Mouse (Mus musculus): ENCODE measurements around the gene Ctnna3. TPM values are rescaled to one million over a fixed set of nuclear protein-coding genes. Genes with fewer than 3 reads are reported as not detected.
A peak's percentile ranks its signal among the peaks of the same experiment; 100 is the strongest.

Gene Ctnna3
- polyA plus RNA-seq, 1 experiment from 2014 or later: 0.55 TPM

GRCm38 (mm10) chr10:64118833-64119232 lies 688.9 kb downstream of the Ctnna3 start:
- no peaks in the 10 kb centered on the region for H3K36me3 ChIP-seq (ENCODE audit: control insufficient read depth, insufficient read depth, low read length)
- H3K4me2 ChIP-seq (replicated peaks; ENCODE audit: low read depth, low read length): no peak overlapping the region
- no peaks in the 10 kb centered on the region for H3K9me3 ChIP-seq (ENCODE audit: control insufficient read depth, low read length)
- H3K4me3 ChIP-seq (ENCODE audit: low read length): no peak overlapping the region
- H3K27me3 ChIP-seq (ENCODE audit: control insufficient read depth, insufficient read depth, low read length): no peaks in the 10 kb centered on the region
- H3K27ac ChIP-seq (ENCODE audit: low read depth, low read length): no peak overlapping the region
- H3K9ac ChIP-seq (ENCODE audit: low read depth, low read length): no peak overlapping the region
- H3K4me1 ChIP-seq (ENCODE audit: control insufficient read depth, insufficient read depth, low read length): no peaks in the 10 kb centered on the region
- ATAC-seq (ENCODE audit: low FRiP score, low TSS enrichment): no peak
- WGBS: 89% methylated on average over 3 of the region's 3 CpGs

GRCm38 (mm10) chr10:64130397-64131150 lies 700.7 kb downstream of the Ctnna3 start:
- H3K4me1 ChIP-seq (ENCODE audit: control insufficient read depth, insufficient read depth, low read length): no peaks in the 10 kb centered on the region
- H3K9me3 ChIP-seq (ENCODE audit: control insufficient read depth, low read length): no peaks in the 10 kb centered on the region
- H3K27ac ChIP-seq (ENCODE audit: low read depth, low read length): no peak overlapping the region
- WGBS: 70% methylated on average over 15 of the region's 15 CpGs
- no peaks in the 10 kb centered on the region for H3K27me3 ChIP-seq (ENCODE audit: control insufficient read depth, insufficient read depth, low read length)
- ATAC-seq (ENCODE audit: low FRiP score, low TSS enrichment): peak; percentile 71
- no peak overlapping the region for H3K4me2 ChIP-seq (replicated peaks; ENCODE audit: low read depth, low read length)
- no peaks in the 10 kb centered on the region for H3K36me3 ChIP-seq (ENCODE audit: control insufficient read depth, insufficient read depth, low read length)
- H3K4me3 ChIP-seq (ENCODE audit: low read length): no peak overlapping the region
- no peak overlapping the region for H3K9ac ChIP-seq (ENCODE audit: low read depth, low read length)

- no peak overlapping the region for H3K4me3 ChIP-seq (ENCODE audit: low read length)
- no peak overlapping the region for H3K27ac ChIP-seq (ENCODE audit: low read depth, low read length)
- no peak overlapping the region for H3K4me2 ChIP-seq (replicated peaks; ENCODE audit: low read depth, low read length)
- no peaks in the 10 kb centered on the region for H3K4me1 ChIP-seq (ENCODE audit: control insufficient read depth, insufficient read depth, low read length)
- H3K9me3 ChIP-seq (ENCODE audit: control insufficient read depth, low read length): no peaks in the 10 kb centered on the region
- 77% methylated on average over 3 of the region's 3 CpGs for WGBS
- no peaks in the 10 kb centered on the region for H3K27me3 ChIP-seq (ENCODE audit: control insufficient read depth, insufficient read depth, low read length)
- no peak for ATAC-seq (ENCODE audit: low FRiP score, low TSS enrichment)
- H3K9ac ChIP-seq (ENCODE audit: low read depth, low read length): no peak overlapping the region
- H3K36me3 ChIP-seq (ENCODE audit: control insufficient read depth, insufficient read depth, low read length): no peaks in the 10 kb centered on the region
Measured at GRCm38 (mm10) chr10:64133461-64133860, 703.6 kb downstream of the Ctnna3 start.

- no peaks in the 10 kb centered on the region for H3K27me3 ChIP-seq (ENCODE audit: control insufficient read depth, insufficient read depth, low read length)
- 37% methylated on average over 7 of the region's 7 CpGs for WGBS
- H3K4me2 ChIP-seq (replicated peaks; ENCODE audit: low read depth, low read length): no peak overlapping the region
- H3K4me1 ChIP-seq (ENCODE audit: control insufficient read depth, insufficient read depth, low read length): no peaks in the 10 kb centered on the region
- no peak for ATAC-seq (ENCODE audit: low FRiP score, low TSS enrichment)
- no peaks in the 10 kb centered on the region for H3K36me3 ChIP-seq (ENCODE audit: control insufficient read depth, insufficient read depth, low read length)
- H3K9ac ChIP-seq (ENCODE audit: low read depth, low read length): no peak overlapping the region
- H3K27ac ChIP-seq (ENCODE audit: low read depth, low read length): no peak overlapping the region
- no peaks in the 10 kb centered on the region for H3K9me3 ChIP-seq (ENCODE audit: control insufficient read depth, low read length)
- H3K4me3 ChIP-seq (ENCODE audit: low read length): no peak overlapping the region
Measured at GRCm38 (mm10) chr10:64135481-64135880, 705.6 kb downstream of the Ctnna3 start.

GRCm38 (mm10) chr10:64146511-64146910 lies 716.6 kb downstream of the Ctnna3 start:
- Histone ChIP-seq H3K4me1 (ENCODE audit: control insufficient read depth, insufficient read depth, low read length) (no peaks in the 10 kb centered on the region), H3K4me2 (replicated peaks; ENCODE audit: low read depth, low read length) (no peak overlapping the region), H3K27me3 (ENCODE audit: control insufficient read depth, insufficient read depth, low read length) (no peaks in the 10 kb centered on the region), H3K9ac (ENCODE audit: low read depth, low read length) (no peak overlapping the region), H3K9me3 (ENCODE audit: control insufficient read depth, low read length) (no peaks in the 10 kb centered on the region), H3K4me3 (ENCODE audit: low read length) (no peak overlapping the region), H3K27ac (ENCODE audit: low read depth, low read length) (no peak overlapping the region), H3K36me3 (ENCODE audit: control insufficient read depth, insufficient read depth, low read length) (no peaks in the 10 kb centered on the region)
- whole genome bisulfite sequencing: 87% methylated on average over 3 of the region's 3 CpGs
- ATAC-seq (ENCODE audit: low FRiP score, low TSS enrichment): no peak

GRCm38 (mm10) chr10:64181696-64182095 lies 751.8 kb downstream of the Ctnna3 start:
- 89% methylated on average over 13 of the region's 13 CpGs for WGBS
- Histone ChIP-seq H3K36me3 (ENCODE audit: control insufficient read depth, insufficient read depth, low read length) (no peaks in the 10 kb centered on the region), H3K4me2 (replicated peaks; ENCODE audit: low read depth, low read length) (no peak overlapping the region), H3K4me1 (ENCODE audit: control insufficient read depth, insufficient read depth, low read length) (no peaks in the 10 kb centered on the region), H3K27me3 (ENCODE audit: control insufficient read depth, insufficient read depth, low read length) (no peaks in the 10 kb centered on the region), H3K27ac (ENCODE audit: low read depth, low read length) (no peak overlapping the region), H3K9ac (ENCODE audit: low read depth, low read length) (no peak overlapping the region), H3K4me3 (ENCODE audit: low read length) (no peak overlapping the region), H3K9me3 (ENCODE audit: control insufficient read depth, low read length) (no peaks in the 10 kb centered on the region)
- no peak for ATAC-seq (ENCODE audit: low FRiP score, low TSS enrichment)

- H3K4me2 ChIP-seq (replicated peaks; ENCODE audit: low read depth, low read length): no peak overlapping the region
- no peak for ATAC-seq (ENCODE audit: low FRiP score, low TSS enrichment)
- no peak overlapping the region for H3K9ac ChIP-seq (ENCODE audit: low read depth, low read length)
- H3K9me3 ChIP-seq (ENCODE audit: control insufficient read depth, low read length): no peaks in the 10 kb centered on the region
- H3K27me3 ChIP-seq (ENCODE audit: control insufficient read depth, insufficient read depth, low read length): no peaks in the 10 kb centered on the region
- no peak overlapping the region for H3K4me3 ChIP-seq (ENCODE audit: low read length)
- H3K36me3 ChIP-seq (ENCODE audit: control insufficient read depth, insufficient read depth, low read length): no peaks in the 10 kb centered on the region
- no peak overlapping the region for H3K27ac ChIP-seq (ENCODE audit: low read depth, low read length)
- no peaks in the 10 kb centered on the region for H3K4me1 ChIP-seq (ENCODE audit: control insufficient read depth, insufficient read depth, low read length)
- 91% methylated on average over 4 of the region's 4 CpGs for WGBS
Measured at GRCm38 (mm10) chr10:64182731-64183130, 752.8 kb downstream of the Ctnna3 start.

GRCm38 (mm10) chr10:64188046-64188445 lies 758.1 kb downstream of the Ctnna3 start:
- Histone ChIP-seq H3K4me2 (replicated peaks; ENCODE audit: low read depth, low read length) (no peak overlapping the region), H3K36me3 (ENCODE audit: control insufficient read depth, insufficient read depth, low read length) (no peaks in the 10 kb centered on the region), H3K27ac (ENCODE audit: low read depth, low read length) (no peak overlapping the region), H3K9me3 (ENCODE audit: control insufficient read depth, low read length) (no peaks in the 10 kb centered on the region), H3K9ac (ENCODE audit: low read depth, low read length) (no peak overlapping the region), H3K4me3 (ENCODE audit: low read length) (no peak overlapping the region), H3K4me1 (ENCODE audit: control insufficient read depth, insufficient read depth, low read length) (no peaks in the 10 kb centered on the region), H3K27me3 (ENCODE audit: control insufficient read depth, insufficient read depth, low read length) (no peaks in the 10 kb centered on the region)
- ATAC-seq (ENCODE audit: low FRiP score, low TSS enrichment): no peak
- 94% methylated on average over 3 of the region's 3 CpGs for WGBS

- no peaks in the 10 kb centered on the region for H3K36me3 ChIP-seq (ENCODE audit: control insufficient read depth, insufficient read depth, low read length)
- H3K9me3 ChIP-seq (ENCODE audit: control insufficient read depth, low read length): no peaks in the 10 kb centered on the region
- no peak overlapping the region for H3K27ac ChIP-seq (ENCODE audit: low read depth, low read length)
- no peak for ATAC-seq (ENCODE audit: low FRiP score, low TSS enrichment)
- H3K9ac ChIP-seq (ENCODE audit: low read depth, low read length): no peak overlapping the region
- no peak overlapping the region for H3K4me2 ChIP-seq (replicated peaks; ENCODE audit: low read depth, low read length)
- WGBS: 75% methylated on average over 1 of the region's 1 CpGs
- no peaks in the 10 kb centered on the region for H3K27me3 ChIP-seq (ENCODE audit: control insufficient read depth, insufficient read depth, low read length)
- H3K4me3 ChIP-seq (ENCODE audit: low read length): no peak overlapping the region
- H3K4me1 ChIP-seq (ENCODE audit: control insufficient read depth, insufficient read depth, low read length): no peaks in the 10 kb centered on the region
Measured at GRCm38 (mm10) chr10:64197584-64197983, 767.7 kb downstream of the Ctnna3 start.
